Mouse (Mus musculus) liver, postnatal 0 days (tissue): Measurements from ENCODE around the gene Nr2c1.

Experiments
- CTCF ChIP-seq: sonication (generic); IDR thresholded peaks from 2 replicates; pipeline ENCODE4 v1.5.1; 2016; ENCODE audit warnings: antibody characterized with exemption, low read depth
- EP300 ChIP-seq: IDR thresholded peaks from 2 replicates; pipeline ENCODE4 v1.6.1; 2016; ENCODE audit warnings: antibody characterized with exemption, low read depth, mild to moderate bottlenecking

DNA sequence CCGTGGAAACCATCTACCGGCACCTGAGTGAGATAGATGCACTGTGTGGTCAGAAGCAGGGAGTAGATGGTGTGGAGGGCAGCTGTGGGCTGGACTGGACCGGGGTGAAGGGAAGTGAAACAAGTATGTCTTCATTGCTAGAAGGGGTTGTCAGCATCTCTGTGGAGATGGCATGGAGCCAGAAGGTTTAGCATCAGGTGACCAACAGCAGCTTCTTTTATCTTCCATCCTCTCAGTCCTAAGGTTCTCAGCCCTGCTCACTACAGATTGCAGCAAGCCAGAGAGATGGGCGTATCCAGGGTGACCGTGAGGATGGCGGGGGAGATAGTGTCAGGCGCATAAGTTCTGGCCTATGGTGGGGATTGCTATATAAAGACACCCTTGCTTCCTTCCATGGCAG lies 25.2 kb upstream of the Nr2c1 start:
- TF ChIP-seq CTCF (no peak), EP300 (peak; percentile 88)
